Mouse (Mus musculus): ENCODE measurements around the gene Thbs4.
A peak's percentile ranks its signal among the peaks of the same experiment; 100 is the strongest.

Gene Thbs4

GRCm38 (mm10) chr13:92760519-92760918, 34.1 kb downstream of the Thbs4 start:
- no peak for DNase-seq (ENCODE audit: low spot score in 2 of 2)

DNA sequence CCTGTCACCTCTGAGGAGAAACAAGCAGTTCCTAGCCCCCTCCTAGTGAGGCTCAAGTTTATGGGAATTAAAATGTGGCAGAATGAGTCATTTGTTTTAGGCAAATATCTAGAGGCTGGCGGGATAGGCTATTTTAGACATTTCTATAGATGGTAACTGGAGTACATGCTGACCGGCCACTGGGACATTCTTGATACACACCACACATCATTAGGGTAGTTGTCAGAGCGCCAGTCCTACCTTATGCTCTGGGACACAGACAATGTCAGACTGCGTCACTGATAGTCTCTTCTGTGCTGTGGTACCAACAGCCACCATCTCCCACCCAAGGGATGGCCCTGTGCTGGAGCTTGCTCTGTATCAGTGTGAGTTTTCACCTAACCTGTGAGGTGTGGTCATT, 35.5 kb downstream of the Thbs4 start:
- DNase-seq (ENCODE audit: low spot score in 2 of 2), result no peak

DNA sequence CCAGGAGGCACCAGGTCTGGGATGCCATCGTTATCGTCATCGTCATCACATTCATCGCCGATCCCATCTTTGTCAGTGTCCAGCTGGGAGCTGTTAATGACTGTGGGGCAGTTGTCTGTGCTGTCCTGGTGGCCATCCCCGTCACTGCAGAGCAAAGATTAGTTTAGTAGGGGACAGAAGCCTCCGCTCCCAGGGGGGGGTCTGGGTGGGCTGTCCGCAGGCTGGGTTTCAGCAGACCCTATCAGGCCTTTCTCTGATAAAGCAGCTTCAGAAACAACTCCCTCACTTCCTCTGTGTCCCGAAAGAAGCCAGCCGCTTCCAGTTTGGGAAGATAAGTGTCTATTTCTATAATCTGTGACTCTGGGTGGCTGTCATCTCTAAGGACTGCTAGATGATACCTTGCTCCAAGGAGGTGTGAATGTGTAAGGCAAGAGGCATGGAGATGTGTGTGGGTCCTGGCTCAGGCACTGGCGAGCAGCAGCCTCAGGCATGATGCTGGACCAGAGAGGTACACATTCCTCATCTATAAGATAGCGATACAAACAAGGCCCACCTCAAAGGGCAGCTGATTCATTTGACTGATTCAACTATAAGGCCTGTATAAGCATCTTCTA, 36.5 kb downstream of the Thbs4 start:
- no peak for DNase-seq (ENCODE audit: low spot score in 2 of 2)

GRCm38 (mm10) chr13:92755036-92755435, 39.6 kb downstream of the Thbs4 start:
- DNase-seq (ENCODE audit: low spot score in 2 of 2), result no peak

GRCm38 (mm10) chr13:92753676-92754075, 40.9 kb downstream of the Thbs4 start:
- no peak for DNase-seq (ENCODE audit: low spot score in 2 of 2)

- peak; percentile 54 to 73 for DNase-seq (ENCODE audit: low spot score in 2 of 2)
Observed at GRCm38 (mm10) chr13:92751726-92752565, 42.7 kb downstream of the Thbs4 start.

- peak; percentile 35 to 48 for DNase-seq (ENCODE audit: low spot score in 2 of 2)
Observed at GRCm38 (mm10) chr13:92750976-92751518, 43.6 kb downstream of the Thbs4 start.

GRCm38 (mm10) chr13:92743337-92743736, 51.3 kb downstream of the Thbs4 start:
- no peak for DNase-seq (ENCODE audit: low spot score in 2 of 2)

GRCm38 (mm10) chr13:92742886-92743285, 51.7 kb downstream of the Thbs4 start:
- DNase-seq (ENCODE audit: low spot score in 2 of 2), result no peak

- DNase-seq (ENCODE audit: low spot score in 2 of 2), result peak in 1 of 2 experiments; percentile 16
Observed at GRCm38 (mm10) chr13:92740671-92741270, 53.8 kb downstream of the Thbs4 start.

DNA sequence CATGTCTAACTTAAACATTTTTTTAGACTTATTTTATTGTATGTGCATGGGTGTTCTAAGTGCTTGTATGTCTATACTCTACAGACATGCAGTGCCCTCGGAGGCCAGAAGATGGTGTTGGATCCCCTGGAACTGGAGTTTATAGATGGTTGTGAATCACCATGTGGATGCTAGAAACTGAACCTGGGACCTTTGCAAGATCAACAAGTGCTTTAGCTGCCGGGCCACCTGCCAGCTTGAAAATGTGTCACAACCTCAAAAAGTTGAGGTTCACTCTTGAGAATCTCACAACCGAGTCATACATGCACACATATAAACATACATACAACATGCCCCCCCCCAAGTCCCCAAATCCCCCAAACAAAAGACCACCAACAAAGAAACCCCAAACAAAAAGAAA, 54.8 kb downstream of the Thbs4 start:
- no peak for DNase-seq (ENCODE audit: low spot score in 2 of 2)

GRCm38 (mm10) chr13:92738821-92739220, 55.8 kb downstream of the Thbs4 start:
- DNase-seq (ENCODE audit: low spot score in 2 of 2), result no peak

DNA sequence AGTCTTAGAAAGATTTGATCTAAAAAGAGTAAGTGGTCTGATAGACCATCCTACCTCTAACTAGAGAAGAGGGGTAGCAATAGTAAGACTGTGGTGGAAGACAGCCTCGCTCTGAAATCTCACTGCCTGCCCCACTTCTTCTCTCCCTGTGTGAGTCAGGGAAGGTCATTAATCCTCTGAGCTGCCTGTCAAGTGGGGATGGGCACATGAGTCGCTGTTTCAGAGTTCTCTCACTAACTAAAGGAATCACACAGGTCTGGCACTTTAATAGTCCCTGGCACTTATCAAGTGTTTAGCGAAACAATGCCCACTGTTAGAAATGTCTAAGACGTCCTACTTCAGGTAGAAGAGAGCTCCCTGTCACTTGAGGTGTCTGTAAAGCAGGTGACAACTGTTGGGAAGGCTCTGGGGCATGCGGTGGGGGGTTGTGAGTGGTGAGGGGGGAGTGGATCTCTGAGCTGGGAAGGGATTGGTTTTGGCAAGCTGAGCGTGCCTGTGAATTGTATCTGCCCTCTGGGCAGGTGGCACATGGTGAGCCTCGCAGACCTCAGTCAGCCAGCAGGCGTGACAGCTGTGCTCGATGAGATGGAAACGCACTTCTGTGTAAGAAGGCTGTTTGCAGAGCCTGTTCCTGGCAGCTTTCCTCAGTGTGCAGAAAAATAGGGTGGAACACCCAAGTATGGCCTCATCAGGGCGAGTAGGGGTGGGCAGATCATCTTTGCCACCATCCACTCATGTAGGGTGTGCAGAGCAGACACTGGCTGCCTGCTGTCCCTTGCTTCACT, 57.9 kb downstream of the Thbs4 start:
- no peak for DNase-seq (ENCODE audit: low spot score in 2 of 2)

GRCm38 (mm10) chr13:92735693-92736092, 58.9 kb downstream of the Thbs4 start:
- DNase-seq (ENCODE audit: low spot score in 2 of 2), result no peak

DNA sequence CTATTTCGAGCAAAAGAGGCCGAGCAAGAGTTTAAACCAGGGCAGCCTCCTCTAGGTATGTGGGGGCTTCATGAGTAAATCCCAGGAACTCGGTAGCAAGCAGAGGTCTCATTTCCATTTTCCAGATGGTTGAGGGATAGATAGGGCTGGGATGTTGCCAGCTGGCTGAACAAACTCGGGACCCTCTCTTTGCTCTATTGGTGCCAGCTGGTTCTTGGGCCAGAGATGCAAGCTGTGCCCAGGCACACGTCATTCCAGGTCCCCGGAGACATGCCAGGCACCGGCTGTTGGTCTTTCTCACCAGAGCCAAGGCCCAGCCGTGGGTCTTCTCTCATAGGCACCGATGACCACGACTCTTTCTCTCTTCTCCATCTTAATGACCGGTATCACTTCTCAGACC, 60.9 kb downstream of the Thbs4 start:
- DNase-seq (ENCODE audit: low spot score in 2 of 2), result no peak

GRCm38 (mm10) chr13:92733252-92733651, 61.4 kb downstream of the Thbs4 start:
- DNase-seq (ENCODE audit: low spot score in 2 of 2), result peak; percentile 22 to 39

- no peak for DNase-seq (ENCODE audit: low spot score in 2 of 2)
Observed at GRCm38 (mm10) chr13:92732836-92733235, 61.8 kb downstream of the Thbs4 start.

- no peak for DNase-seq (ENCODE audit: low spot score in 2 of 2)
Observed at GRCm38 (mm10) chr13:92731811-92732210, 62.8 kb downstream of the Thbs4 start.

- peak in 1 of 2 experiments; percentile 16 for DNase-seq (ENCODE audit: low spot score in 2 of 2)
Observed at GRCm38 (mm10) chr13:92729811-92730210, 64.8 kb downstream of the Thbs4 start.

DNA sequence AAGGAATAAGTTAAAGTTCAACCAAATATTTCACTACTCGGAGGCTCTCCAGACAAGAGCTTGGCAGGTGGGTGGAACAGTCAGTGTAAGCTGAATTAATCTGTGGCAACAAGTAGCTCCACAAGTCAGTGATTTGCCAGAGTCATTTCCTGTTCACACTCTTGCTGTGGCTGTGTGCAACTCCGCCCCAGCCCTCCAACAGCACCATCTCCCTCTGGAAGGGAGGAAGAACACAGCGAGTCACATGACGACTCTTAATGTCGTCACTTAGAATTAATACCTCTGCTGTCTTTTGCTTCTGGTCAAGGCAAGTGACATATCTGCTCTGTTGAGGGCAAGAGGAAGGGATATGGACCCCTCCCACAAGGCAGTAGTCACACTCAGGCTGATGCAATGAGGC, 72.2 kb downstream of the Thbs4 start:
- DNase-seq (ENCODE audit: low spot score in 2 of 2), result no peak

DNA sequence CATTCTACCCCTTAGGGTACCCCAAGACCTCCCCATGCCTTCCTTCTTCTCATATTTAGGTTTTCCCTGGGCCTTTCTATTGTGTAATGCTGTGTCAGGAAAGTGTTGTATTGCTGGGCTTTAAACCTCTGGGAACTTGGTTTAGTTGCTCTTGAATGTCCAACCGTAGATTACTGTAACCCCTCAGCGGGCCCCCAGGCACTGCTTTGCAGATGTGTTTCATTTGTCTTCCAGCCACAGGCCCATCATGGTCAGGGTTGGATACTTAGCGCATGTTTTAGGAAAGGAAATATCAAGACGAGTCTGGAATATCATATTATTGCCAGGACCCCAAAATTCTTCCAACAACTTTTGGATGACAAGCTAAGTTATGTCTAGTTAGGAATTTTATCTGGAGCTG, 73.6 kb downstream of the Thbs4 start:
- no peak for DNase-seq (ENCODE audit: low spot score in 2 of 2)

Measured in urinary bladder, postnatal 36 days (tissue).